Mouse (Mus musculus) lung, postnatal 10 days (tissue): Measurements from ENCODE around the gene Gsn.

ENCODE experiments used
- DNase-seq: peaks from one replicate; pipeline ENCODE4 v3.0.0; 2021

The Gsn gene

GRCm38 (mm10) chr2:35282214-35282613 lies 26.0 kb downstream of the Gsn start:
- DNase-seq = peak; percentile 75

GRCm38 (mm10) chr2:35283997-35284396 lies 27.8 kb downstream of the Gsn start:
- DNase-seq = no peak

- DNase-seq = no peak
Observed at GRCm38 (mm10) chr2:35285209-35285608, 29.0 kb downstream of the Gsn start.

- DNase-seq = peak; percentile 75
Observed at GRCm38 (mm10) chr2:35287017-35287620, 30.9 kb downstream of the Gsn start.

GRCm38 (mm10) chr2:35288758-35289635 lies 32.8 kb downstream of the Gsn start:
- peak; percentile 91 for DNase-seq

- peak; percentile 74 for DNase-seq
Observed at GRCm38 (mm10) chr2:35291856-35292255, 35.7 kb downstream of the Gsn start.

- DNase-seq = no peak
Observed at GRCm38 (mm10) chr2:35292700-35293099, 36.5 kb downstream of the Gsn start.

GRCm38 (mm10) chr2:35293291-35293690 lies 37.1 kb downstream of the Gsn start:
- no peak for DNase-seq

GRCm38 (mm10) chr2:35297703-35298332 lies 41.6 kb downstream of the Gsn start:
- peak; percentile 91 for DNase-seq

GRCm38 (mm10) chr2:35299437-35299836 lies 43.3 kb downstream of the Gsn start:
- no peak for DNase-seq

GRCm38 (mm10) chr2:35302049-35302885 lies 46.1 kb downstream of the Gsn start:
- DNase-seq = peak; percentile 77

- no peak for DNase-seq
Observed at GRCm38 (mm10) chr2:35308166-35308565, 52.0 kb downstream of the Gsn start.

- DNase-seq = no peak
Observed at GRCm38 (mm10) chr2:35309906-35310493, 53.8 kb downstream of the Gsn start.

GRCm38 (mm10) chr2:35314300-35314699 lies 58.1 kb downstream of the Gsn start:
- no peak for DNase-seq

- DNase-seq = no peak
Observed at GRCm38 (mm10) chr2:35317604-35318003, 61.4 kb downstream of the Gsn start.

- no peak for DNase-seq
Observed at GRCm38 (mm10) chr2:35318405-35318804, 62.2 kb downstream of the Gsn start.

GRCm38 (mm10) chr2:35320399-35320798 lies 64.2 kb downstream of the Gsn start:
- DNase-seq = no peak

- DNase-seq = peak; percentile 74
Observed at GRCm38 (mm10) chr2:35322404-35323164, 66.4 kb downstream of the Gsn start.

- no peak for DNase-seq
Observed at GRCm38 (mm10) chr2:35325930-35326329, 69.8 kb downstream of the Gsn start.

- peak; percentile 33 for DNase-seq
Observed at GRCm38 (mm10) chr2:35326931-35327330, 70.8 kb downstream of the Gsn start.

- no peak for DNase-seq
Observed at GRCm38 (mm10) chr2:35327583-35327982, 71.4 kb downstream of the Gsn start.
